Mouse (Mus musculus) spleen, postnatal 10 days (tissue): ENCODE data around the gene Cyb5d1.

Experiments
- DNase-seq, 2 experiments: peaks; one replicate each; pipeline ENCODE4 v3.0.0; 2021 to 2022; ENCODE audit warnings: low spot score in 2 of 2

Gene Cyb5d1

GRCm38 (mm10) chr11:69379600-69379999, 15.8 kb downstream of the Cyb5d1 start:
- DNase-seq = no peak

- DNase-seq = no peak
Measured at GRCm38 (mm10) chr11:69377766-69378165, 17.7 kb downstream of the Cyb5d1 start.

GRCm38 (mm10) chr11:69375646-69376045, 19.8 kb downstream of the Cyb5d1 start:
- DNase-seq = no peak

GRCm38 (mm10) chr11:69373223-69373965, 22.0 kb downstream of the Cyb5d1 start:
- DNase-seq = peak; percentile 49 to 56

GRCm38 (mm10) chr11:69372780-69373170, 22.7 kb downstream of the Cyb5d1 start:
- peak in 1 of 2 experiments; percentile 68 for DNase-seq

GRCm38 (mm10) chr11:69372056-69372779, 23.2 kb downstream of the Cyb5d1 start:
- peak; percentile 44 to 58 for DNase-seq

- peak in 1 of 2 experiments; percentile 17 for DNase-seq
Measured at GRCm38 (mm10) chr11:69371601-69372000, 23.8 kb downstream of the Cyb5d1 start.

- DNase-seq = no peak
Measured at GRCm38 (mm10) chr11:69370817-69371215, 24.6 kb downstream of the Cyb5d1 start.

GRCm38 (mm10) chr11:69369990-69370816, 25.2 kb downstream of the Cyb5d1 start:
- DNase-seq = no peak

- DNase-seq = peak in 1 of 2 experiments; percentile 71
Measured at GRCm38 (mm10) chr11:69369215-69369989, 26.0 kb downstream of the Cyb5d1 start, which contains the start of gene Chd3. Gene Chd3 (minus strand): TSS chr11:69369406.

- DNase-seq = peak in 1 of 2 experiments; percentile 70
Measured at GRCm38 (mm10) chr11:69368356-69369214, 26.8 kb downstream of the Cyb5d1 start.

GRCm38 (mm10) chr11:69367616-69368355, 27.6 kb downstream of the Cyb5d1 start:
- DNase-seq = peak in 1 of 2 experiments; percentile 45

GRCm38 (mm10) chr11:69366855-69367615, 28.4 kb downstream of the Cyb5d1 start:
- DNase-seq = peak in 1 of 2 experiments; percentile 34

GRCm38 (mm10) chr11:69366157-69366854, 29.1 kb downstream of the Cyb5d1 start:
- peak; percentile 67 to 83 for DNase-seq

- no peak for DNase-seq
Measured at GRCm38 (mm10) chr11:69365722-69366121, 29.7 kb downstream of the Cyb5d1 start.

GRCm38 (mm10) chr11:69364910-69365309, 30.5 kb downstream of the Cyb5d1 start:
- DNase-seq = peak; percentile 44 to 75

- DNase-seq = no peak
Measured at GRCm38 (mm10) chr11:69364376-69364775, 31.1 kb downstream of the Cyb5d1 start.

- DNase-seq = no peak
Measured at GRCm38 (mm10) chr11:69362479-69362878, 33.0 kb downstream of the Cyb5d1 start.
